Mouse (Mus musculus) erythroblast, embryonic 14.5 days (primary cell): ENCODE results near the gene Glmn. TPM values are rescaled to one million over a fixed set of nuclear protein-coding genes. Genes with fewer than 3 reads are reported as not detected.

ENCODE experiments used
- H3K27me3 ChIP-seq: 2 replicates; pipeline ENCODE4 v1.6.1; 2012; ENCODE audit warnings: inconsistent platforms; ENCODE audit not compliant: control insufficient read depth
- H3K36me3 ChIP-seq: 2 replicates; pipeline ENCODE4 v1.6.1; 2012; ENCODE audit warnings: mild to moderate bottlenecking, inconsistent platforms; ENCODE audit not compliant: control insufficient read depth
- H3K4me1 ChIP-seq: 2 replicates; pipeline ENCODE4 v1.6.1; 2012; ENCODE audit warnings: inconsistent platforms; ENCODE audit not compliant: control insufficient read depth
- H3K4me3 ChIP-seq: replicated peaks from 2 replicates; pipeline ENCODE3; 2012; ENCODE audit warnings: moderate library complexity, mild to moderate bottlenecking, inconsistent platforms
- H3K9me3 ChIP-seq: 2 replicates; pipeline ENCODE4 v1.6.1; 2012; ENCODE audit warnings: low read length, inconsistent platforms, mixed read lengths; ENCODE audit not compliant: control insufficient read depth
- GATA1 ChIP-seq: IDR thresholded peaks from 2 replicates; pipeline ENCODE4 v1.6.1; 2012; ENCODE audit warnings: low read length, inconsistent platforms, mixed read lengths
- TAL1 ChIP-seq: IDR thresholded peaks from 3 replicates; pipeline ENCODE4 v1.6.1; 2012; ENCODE audit warnings: low read length, inconsistent platforms, mixed read lengths
- polyA plus RNA-seq: library from polyadenylated mRNA; stranded (reverse); fragments of >175 nt; gene quantifications from 2 replicates; pipeline ENCODE4 v1.2.3, GENCODE M21; 2012

Glmn gene
- polyA plus RNA-seq, 1 experiment: 0.14 TPM

GRCm38 (mm10) chr5:107528856-107529255 lies 68.8 kb downstream of the Glmn start:
- H3K4me1 ChIP-seq: peaks cover 9% of the 10 kb centered on the region
- no peak overlapping the region for H3K4me3 ChIP-seq
- no peaks in the 10 kb centered on the region for H3K36me3 ChIP-seq
- TF ChIP-seq TAL1 (no peak), GATA1 (no peak)
- no peaks in the 10 kb centered on the region for H3K27me3 ChIP-seq
- H3K9me3 ChIP-seq: no peaks in the 10 kb centered on the region

- Histone ChIP-seq H3K4me1 (no peaks in the 10 kb centered on the region), H3K36me3 (no peaks in the 10 kb centered on the region), H3K4me3 (no peak overlapping the region), H3K27me3 (peaks cover 3% of the 10 kb centered on the region), H3K9me3 (no peaks in the 10 kb centered on the region)
- TF ChIP-seq GATA1 (no peak), TAL1 (no peak)
These were observed 73.4 kb downstream of the Glmn start for GRCm38 (mm10) chr5:107524281-107524680.

- Histone ChIP-seq H3K27me3 (peaks cover 3% of the 10 kb centered on the region), H3K36me3 (no peaks in the 10 kb centered on the region), H3K4me3 (no peak overlapping the region), H3K9me3 (no peaks in the 10 kb centered on the region), H3K4me1 (no peaks in the 10 kb centered on the region)
- no peak for TF ChIP-seq TAL1
- TF ChIP-seq GATA1: no peak
These were observed 75.8 kb downstream of the Glmn start for GRCm38 (mm10) chr5:107521897-107522296.

- TF ChIP-seq GATA1 (no peak), TAL1 (no peak)
- Histone ChIP-seq H3K9me3 (no peaks in the 10 kb centered on the region), H3K36me3 (no peaks in the 10 kb centered on the region), H3K27me3 (peaks cover 3% of the 10 kb centered on the region), H3K4me3 (no peak overlapping the region), H3K4me1 (no peaks in the 10 kb centered on the region)
These were observed 76.3 kb downstream of the Glmn start for GRCm38 (mm10) chr5:107521386-107521785.

- Histone ChIP-seq H3K27me3 (peaks cover 3% of the 10 kb centered on the region), H3K36me3 (no peaks in the 10 kb centered on the region), H3K4me3 (no peak overlapping the region), H3K4me1 (peaks cover 8% of the 10 kb centered on the region), H3K9me3 (no peaks in the 10 kb centered on the region)
- TF ChIP-seq GATA1: no peak
- TF ChIP-seq TAL1: no peak
These were observed 79.1 kb downstream of the Glmn start for GRCm38 (mm10) chr5:107518602-107519001.

GRCm38 (mm10) chr5:107516087-107516486 lies 81.6 kb downstream of the Glmn start:
- Histone ChIP-seq H3K9me3 (no peaks in the 10 kb centered on the region), H3K36me3 (no peaks in the 10 kb centered on the region), H3K4me1 (peaks cover 10% of the 10 kb centered on the region), H3K27me3 (no peaks in the 10 kb centered on the region; the same call in none of the 2 replicates), H3K4me3 (no peak overlapping the region)
- TF ChIP-seq TAL1 (no peak), GATA1 (no peak)

GRCm38 (mm10) chr5:107515453-107515852 lies 82.2 kb downstream of the Glmn start:
- H3K36me3 ChIP-seq: no peaks in the 10 kb centered on the region
- H3K27me3 ChIP-seq: no peaks in the 10 kb centered on the region; the same call in none of the 2 replicates
- no peaks in the 10 kb centered on the region for H3K9me3 ChIP-seq
- peaks cover 10% of the 10 kb centered on the region for H3K4me1 ChIP-seq
- TF ChIP-seq TAL1 (no peak), GATA1 (no peak)
- H3K4me3 ChIP-seq: no peak overlapping the region

- Histone ChIP-seq H3K4me1 (peaks cover 10% of the 10 kb centered on the region), H3K36me3 (no peaks in the 10 kb centered on the region), H3K27me3 (no peaks in the 10 kb centered on the region; the same call in none of the 2 replicates), H3K4me3 (no peak overlapping the region), H3K9me3 (no peaks in the 10 kb centered on the region)
- TF ChIP-seq GATA1: no peak
- TF ChIP-seq TAL1: no peak
These were observed 84.1 kb downstream of the Glmn start for GRCm38 (mm10) chr5:107513583-107513982.

- H3K27me3 ChIP-seq: no peaks in the 10 kb centered on the region
- H3K9me3 ChIP-seq: no peaks in the 10 kb centered on the region
- no peaks in the 10 kb centered on the region for H3K36me3 ChIP-seq
- peaks cover 10% of the 10 kb centered on the region for H3K4me1 ChIP-seq
- TF ChIP-seq GATA1 (no peak), TAL1 (no peak)
- no peak overlapping the region for H3K4me3 ChIP-seq
These were observed 86.4 kb downstream of the Glmn start for GRCm38 (mm10) chr5:107511326-107511725.

- TF ChIP-seq GATA1 (no peak), TAL1 (no peak)
- Histone ChIP-seq H3K36me3 (no peaks in the 10 kb centered on the region), H3K4me3 (no peak overlapping the region)
These were observed 87.2 kb downstream of the Glmn start for GRCm38 (mm10) chr5:107510503-107510902.

More at GRCm38 (mm10) chr5:107510503-107510902, 87.2 kb downstream of the Glmn start:
- H3K4me1 ChIP-seq: peaks cover 7% of the 10 kb centered on the region
- H3K9me3 ChIP-seq: no peaks in the 10 kb centered on the region
- H3K27me3 ChIP-seq: no peaks in the 10 kb centered on the region
